Mouse (Mus musculus) lung, adult 2 months (tissue): ENCODE results near the gene Map2k6.

Experiments
- CTCF ChIP-seq: fragments of 200-500 bp; IDR thresholded peaks from 2 replicates; pipeline ENCODE4 v1.5.1; 2011; ENCODE audit warnings: mild to moderate bottlenecking, low read length, control low read depth; ENCODE audit not compliant: insufficient read depth
- POLR2A ChIP-seq: fragments of 200-500 bp; IDR thresholded peaks from 2 replicates; pipeline ENCODE4 v1.6.1; 2011; ENCODE audit warnings: low read depth, mild to moderate bottlenecking, control low read depth, low read length, borderline replicate concordance; ENCODE audit errors: extremely low read depth

DNA sequence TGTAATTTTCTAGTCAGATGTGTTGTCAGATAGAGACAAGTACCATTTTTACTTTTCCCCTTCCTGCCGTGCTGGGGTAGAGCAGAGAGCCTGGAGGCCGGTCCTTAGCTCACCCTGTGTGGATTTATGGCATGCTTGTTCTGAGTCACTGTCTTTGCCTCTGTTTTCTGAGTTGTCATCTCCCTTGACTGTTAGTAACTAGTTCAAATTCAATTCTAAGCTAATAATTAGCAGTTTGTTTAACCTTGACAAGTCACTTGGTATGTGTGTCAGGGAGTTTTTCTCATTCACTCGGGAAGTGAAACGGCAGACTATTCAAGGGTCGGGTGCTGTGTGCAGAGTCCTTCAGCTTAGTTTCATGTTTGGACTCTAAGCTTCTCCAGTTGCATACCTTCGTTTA lies 86.2 kb downstream of the Map2k6 start:
- TF ChIP-seq CTCF (no peak), POLR2A (no peak)
